Mouse (Mus musculus) lung, postnatal 0 days (tissue): ENCODE data around the gene Dapk1. TPM values are rescaled to one million over a fixed set of nuclear protein-coding genes. Genes with fewer than 3 reads are reported as not detected.
A peak's percentile ranks its signal among the peaks of the same experiment; 100 is the strongest.

ENCODE experiments used
- ATAC-seq: fragments of 200-750 bp; cut with Nextera tagmentation; 2 replicates; pipeline ENCODE4 v1.8.0; 2017; ENCODE audit warnings: moderate library complexity
- DNase-seq: peaks from one replicate; pipeline ENCODE4 v3.0.0-alpha.2; 2016; ENCODE audit warnings: low spot score
- H3K27ac ChIP-seq: fragments of 300-500 bp; sonication (generic); 2 replicates; pipeline ENCODE4 v1.5.1; 2014; ENCODE audit warnings: antibody characterized with exemption, mild to moderate bottlenecking, low read length, mixed read lengths
- H3K27me3 ChIP-seq: fragments of 300-500 bp; sonication (generic); replicated peaks from 2 replicates; pipeline ENCODE4 v1.6.1; 2014; ENCODE audit warnings: low read length, mixed read lengths; ENCODE audit not compliant: insufficient read depth
- H3K36me3 ChIP-seq: fragments of 300-500 bp; sonication (generic); 2 replicates; pipeline ENCODE4 v1.6.1; 2014; ENCODE audit warnings: low read length, mixed read lengths; ENCODE audit not compliant: insufficient read depth
- H3K4me1 ChIP-seq: fragments of 300-500 bp; sonication (generic); 2 replicates; pipeline ENCODE4 v1.6.1; 2014; ENCODE audit warnings: antibody characterized with exemption, low read depth, low read length, mixed read lengths; ENCODE audit not compliant: insufficient read depth
- H3K4me2 ChIP-seq: fragments of 300-500 bp; sonication (generic); replicated peaks from 2 replicates; pipeline ENCODE4 v1.6.1; 2014; ENCODE audit warnings: low read depth, mild to moderate bottlenecking, low read length, moderate library complexity, mixed read lengths
- H3K4me3 ChIP-seq: fragments of 300-500 bp; sonication (generic); 2 replicates; pipeline ENCODE4 v1.5.1; 2014; ENCODE audit warnings: low read depth, low read length
- H3K9ac ChIP-seq: fragments of 300-500 bp; sonication (generic); replicated peaks from 2 replicates; pipeline ENCODE4 v1.6.1; 2014; ENCODE audit warnings: low read depth, mild to moderate bottlenecking
- H3K9me3 ChIP-seq: fragments of 300-500 bp; sonication (generic); 2 replicates; pipeline ENCODE4 v1.6.1; 2016; ENCODE audit warnings: low read length, mixed read lengths
- CTCF ChIP-seq: IDR thresholded peaks from 2 replicates; pipeline ENCODE4 v1.5.1; 2016; ENCODE audit warnings: antibody characterized with exemption, mild to moderate bottlenecking
- EP300 ChIP-seq: IDR thresholded peaks from 2 replicates; pipeline ENCODE4 v1.6.1; 2016; ENCODE audit warnings: antibody characterized with exemption, mild to moderate bottlenecking, control low read depth
- WGBS: fragments of 180-500 bp; shearing (Covaris S2); extraction: QIAGEN DNeasy Blood & Tissue Kit; methylation state at CpG from one replicate; pipeline ENCODE4 v1.1.7; 2014; 5-methylcytosine and 5-hydroxymethylcytosine counted together
- polyA plus RNA-seq: library from polyadenylated mRNA; unstranded; fragments of >200 nt; fragmentation: Nextera tagmentation; extraction: Ambion mirVana; gene quantifications from 2 replicates; pipeline ENCODE4 v1.2.1, GENCODE M21; 2015

Gene Dapk1
- polyA plus RNA-seq, 1 experiment from 2014 or later = 48.7 TPM

- Histone ChIP-seq H3K27ac (peak overlapping the region; percentile 57), H3K36me3 (0 out of 2 replicates have a peak, but pooled peaks cover 2% of the 10 kb centered on the region), H3K4me1 (peaks cover 3% of the 10 kb centered on the region; the same call in 1 of the 2 replicates), H3K4me2 (no peak overlapping the region), H3K27me3 (no peaks in the 10 kb centered on the region), H3K9me3 (no peaks in the 10 kb centered on the region), H3K9ac (no peak overlapping the region), H3K4me3 (no peak overlapping the region)
- DNase-seq = peak; percentile 23
- WGBS = 61% methylated on average over 10 of the region's 10 CpGs
- TF ChIP-seq EP300 = no peak
- TF ChIP-seq CTCF = no peak
- peak; percentile 32 for ATAC-seq
These were observed 93.6 kb downstream of the Dapk1 start for GRCm38 (mm10) chr13:60695186-60695980.

- DNase-seq = no peak
- Histone ChIP-seq H3K4me3 (no peak overlapping the region), H3K27ac (no peak overlapping the region), H3K36me3 (0 out of 2 replicates have a peak, but pooled peaks cover 4% of the 10 kb centered on the region), H3K4me2 (no peak overlapping the region), H3K4me1 (peaks cover 4% of the 10 kb centered on the region; the same call in 1 of the 2 replicates), H3K27me3 (no peaks in the 10 kb centered on the region), H3K9me3 (no peaks in the 10 kb centered on the region), H3K9ac (no peak overlapping the region)
- TF ChIP-seq CTCF = no peak
- TF ChIP-seq EP300 = no peak
- no peak for ATAC-seq
- WGBS = 89% methylated on average over 14 of the region's 14 CpGs
These were observed 94.6 kb downstream of the Dapk1 start for GRCm38 (mm10) chr13:60696323-60696722.

- Histone ChIP-seq H3K4me1 (peaks cover 5% of the 10 kb centered on the region; the same call in 1 of the 2 replicates), H3K4me3 (no peak overlapping the region), H3K4me2 (no peak overlapping the region), H3K27ac (no peak overlapping the region), H3K9me3 (no peaks in the 10 kb centered on the region), H3K9ac (no peak overlapping the region), H3K27me3 (no peaks in the 10 kb centered on the region), H3K36me3 (0 out of 2 replicates have a peak, but pooled peaks cover 4% of the 10 kb centered on the region)
- TF ChIP-seq CTCF (no peak), EP300 (no peak)
- WGBS = 63% methylated on average over 8 of the region's 8 CpGs
- ATAC-seq (no peak), DNase-seq (no peak)
These were observed 95.0 kb downstream of the Dapk1 start for GRCm38 (mm10) chr13:60696741-60697140.

- H3K27me3 ChIP-seq = no peaks in the 10 kb centered on the region
- TF ChIP-seq CTCF (no peak), EP300 (no peak)
- whole genome bisulfite sequencing = 69% methylated on average over 2 of the region's 2 CpGs
- H3K4me3 ChIP-seq = no peak overlapping the region
- no peak for ATAC-seq
- no peaks in the 10 kb centered on the region for H3K9me3 ChIP-seq
- H3K9ac ChIP-seq = no peak overlapping the region
- H3K27ac ChIP-seq = no peak overlapping the region
- DNase-seq = no peak
- H3K4me2 ChIP-seq = no peak overlapping the region
- H3K4me1 ChIP-seq = peaks cover 14% of the 10 kb centered on the region; the same call in 1 of the 2 replicates
- H3K36me3 ChIP-seq = 0 out of 2 replicates have a peak, but pooled peaks cover 4% of the 10 kb centered on the region
These were observed 96.3 kb downstream of the Dapk1 start for GRCm38 (mm10) chr13:60698021-60698420.

GRCm38 (mm10) chr13:60701671-60702171 is 100.0 kb downstream of the Dapk1 start:
- 0 out of 2 replicates have a peak, but pooled peaks cover 4% of the 10 kb centered on the region for H3K36me3 ChIP-seq
- peak; percentile 98 for DNase-seq
- H3K4me2 ChIP-seq = no peak overlapping the region
- peaks cover 18% of the 10 kb centered on the region; the same call in 1 of the 2 replicates for H3K4me1 ChIP-seq
- H3K9me3 ChIP-seq = no peaks in the 10 kb centered on the region
- TF ChIP-seq EP300 (peak; percentile 99), CTCF (peak; percentile 38)
- H3K27ac ChIP-seq = peak overlapping the region; percentile 86
- ATAC-seq = peak; percentile 95
- H3K27me3 ChIP-seq = no peaks in the 10 kb centered on the region
- H3K9ac ChIP-seq = no peak overlapping the region
- no peak overlapping the region for H3K4me3 ChIP-seq
- WGBS = 42% methylated on average over 12 of the region's 12 CpGs
